Mouse (Mus musculus) layer of hippocampus, adult 18-20 months (tissue): ENCODE measurements around the gene Chst4. TPM values are rescaled to one million over a fixed set of nuclear protein-coding genes. Genes with fewer than 3 reads are reported as not detected.

Experiments
- DNase-seq, 2 experiments: peaks; one replicate each; pipeline ENCODE4 v3.0.0; 2022; ENCODE audit warnings: low spot score in 2 of 2
- total RNA-seq, 2 experiments: library from RNA; stranded (reverse); gene quantifications; 2 replicates each; pipeline ENCODE4 v1.2.3; 2021

Gene Chst4
- total RNA-seq, 2 experiments from 2014 or later = not detected

GRCm38 (mm10) chr8:110008228-110008994, 31.1 kb downstream of the Chst4 start:
- DNase-seq = peak in 1 of 2 experiments; percentile 12

GRCm38 (mm10) chr8:110006312-110007023, 33.1 kb downstream of the Chst4 start:
- DNase-seq = peak; percentile 20 to 33

GRCm38 (mm10) chr8:110004300-110004699, 35.2 kb downstream of the Chst4 start:
- no peak for DNase-seq

- DNase-seq = no peak
These were observed 36.6 kb downstream of the Chst4 start for GRCm38 (mm10) chr8:110002953-110003352.

GRCm38 (mm10) chr8:109999974-110000373, 39.6 kb downstream of the Chst4 start:
- no peak for DNase-seq

- no peak for DNase-seq
These were observed 41.5 kb downstream of the Chst4 start for GRCm38 (mm10) chr8:109998066-109998465.

- no peak for DNase-seq
These were observed 42.2 kb downstream of the Chst4 start for GRCm38 (mm10) chr8:109997381-109997780.

- DNase-seq = no peak
These were observed 46.6 kb downstream of the Chst4 start for GRCm38 (mm10) chr8:109992951-109993350.

GRCm38 (mm10) chr8:109992166-109992565, 47.4 kb downstream of the Chst4 start:
- no peak for DNase-seq

GRCm38 (mm10) chr8:109990224-109990623, 49.3 kb downstream of the Chst4 start, which contains the start of gene Tat:
TSS of gene Tat (plus strand) at chr8:109990437.
- no peak for DNase-seq

GRCm38 (mm10) chr8:109989151-109989550, 50.4 kb downstream of the Chst4 start:
- DNase-seq = no peak

GRCm38 (mm10) chr8:109987776-109988175, 51.8 kb downstream of the Chst4 start:
- DNase-seq = no peak

- no peak for DNase-seq
These were observed 53.2 kb downstream of the Chst4 start for GRCm38 (mm10) chr8:109986384-109986783.

GRCm38 (mm10) chr8:109983944-109984343, 55.6 kb downstream of the Chst4 start:
- peak in 1 of 2 experiments; percentile 53 for DNase-seq

GRCm38 (mm10) chr8:109982386-109983105, 57.0 kb downstream of the Chst4 start:
- no peak for DNase-seq

GRCm38 (mm10) chr8:109979339-109979738, 60.2 kb downstream of the Chst4 start:
- no peak for DNase-seq

Other genes with a start within 250 kb of the Chst4 start
- 10 to 100 TPM; 27.9 to 28.0 TPM for gene Phlpp2, start 171.2 kb downstream of the Chst4 start, total RNA-seq
- gene Marveld3, start 77.5 kb downstream of the Chst4 start, total RNA-seq = under 1 TPM in 1 of 2 experiments, not detected in 1; 0.18 TPM
- gene Tat, start 49.3 kb downstream of the Chst4 start, total RNA-seq = under 1 TPM; 0.12 to 0.15 TPM
- gene Zfp612, start 40.0 kb upstream of the Chst4 start, total RNA-seq = 10 to 100 TPM; 24.9 to 27.7 TPM
- gene Gm21964, start 61.5 kb upstream of the Chst4 start, total RNA-seq = not detected
- gene Gm17720, start 63.0 kb upstream of the Chst4 start, total RNA-seq = not detected
- gene Calb2, start 128.5 kb upstream of the Chst4 start, total RNA-seq = 10 to 100 TPM; 28.5 to 45.8 TPM
- gene Cmtr2, start 175.9 kb upstream of the Chst4 start, total RNA-seq = 1 to 10 TPM; 6.6 to 7.0 TPM
- under 1 TPM; 0.41 to 0.64 TPM for gene Hydin, start 227.2 kb upstream of the Chst4 start, total RNA-seq